Mouse (Mus musculus) limb, embryonic 12.5 days (tissue): ENCODE results near the gene Col18a1. TPM values are rescaled to one million over a fixed set of nuclear protein-coding genes. Genes with fewer than 3 reads are reported as not detected.
"Not testable (repeated sequence)": the region's sequence is repeated elsewhere in the genome, so short reads cannot be mapped to it uniquely, and the experiment has no call there.

Source experiments
- ATAC-seq: fragments of 200-750 bp; cut with Nextera tagmentation; 2 replicates; pipeline ENCODE4 v1.8.0; 2017; ENCODE audit warnings: low read depth, moderate TSS enrichment; ENCODE audit not compliant: insufficient number of reproducible peaks, insufficient read depth, low FRiP score, low TSS enrichment
- H3K27ac ChIP-seq: fragments of 300-500 bp; sonication (generic); 2 replicates; pipeline ENCODE4 v1.5.1; 2016; ENCODE audit warnings: mild to moderate bottlenecking, moderate library complexity
- H3K27me3 ChIP-seq: fragments of 300-500 bp; sonication (generic); 2 replicates; pipeline ENCODE4 v1.6.1; 2016; ENCODE audit warnings: mild to moderate bottlenecking, moderate library complexity
- H3K36me3 ChIP-seq: fragments of 300-500 bp; sonication (generic); 2 replicates; pipeline ENCODE4 v1.6.1; 2016; ENCODE audit warnings: mild to moderate bottlenecking, moderate library complexity
- H3K4me1 ChIP-seq: fragments of 300-500 bp; sonication (generic); replicated peaks from 2 replicates; pipeline ENCODE4 v1.6.1; 2016
- H3K4me2 ChIP-seq: fragments of 300-500 bp; sonication (generic); 2 replicates; pipeline ENCODE4 v1.6.1; 2016; ENCODE audit warnings: mild to moderate bottlenecking, moderate library complexity
- H3K4me3 ChIP-seq: fragments of 300-500 bp; sonication (generic); replicated peaks from 2 replicates; pipeline ENCODE4 v1.5.1; 2016; ENCODE audit warnings: mild to moderate bottlenecking
- H3K9ac ChIP-seq: fragments of 300-500 bp; sonication (generic); replicated peaks from 2 replicates; pipeline ENCODE4 v1.6.1; 2016; ENCODE audit warnings: mild to moderate bottlenecking, moderate library complexity
- H3K9me3 ChIP-seq: fragments of 300-500 bp; sonication (generic); 2 replicates; pipeline ENCODE4 v1.6.1; 2016; ENCODE audit warnings: mild to moderate bottlenecking, moderate library complexity
- WGBS: fragments of 180-500 bp; shearing (Covaris S2); methylation state at CpG from one replicate; pipeline ENCODE4 v1.1.7; 2016; 5-methylcytosine and 5-hydroxymethylcytosine counted together
- polyA plus RNA-seq: library from polyadenylated mRNA; unstranded; fragments of >200 nt; fragmentation: Nextera tagmentation; extraction: Ambion mirVana; gene quantifications from 2 replicates; pipeline ENCODE4 v1.2.1, GENCODE M21; 2016

Gene Col18a1
- polyA plus RNA-seq, 1 experiment from 2014 or later, result 104 TPM

GRCm38 (mm10) chr10:77134807-77135152 is 31.6 kb downstream of the Col18a1 start:
- 76% methylated on average over 6 of the region's 6 CpGs for WGBS
- H3K4me2 ChIP-seq, ATAC-seq, H3K9ac ChIP-seq, H3K4me3 ChIP-seq, H3K27ac ChIP-seq, H3K36me3 ChIP-seq, H3K27me3 ChIP-seq, H3K9me3 ChIP-seq: not testable (repeated sequence)
- H3K4me1 ChIP-seq, result peaks cover 45% of the 10 kb centered on the region

- Histone ChIP-seq H3K9me3 (no peaks in the 10 kb centered on the region), H3K27me3 (no peaks in the 10 kb centered on the region), H3K4me3 (no peak overlapping the region), H3K36me3 (no peaks in the 10 kb centered on the region; the same call in 1 of the 2 replicates), H3K27ac (0 out of 2 replicates have a peak overlapping the region, but pooled peaks have one; percentile 36), H3K9ac (no peak overlapping the region), H3K4me1 (peaks cover 47% of the 10 kb centered on the region), H3K4me2 (no peak overlapping the region)
- 61% methylated on average over 13 of the region's 13 CpGs for WGBS
- no peak for ATAC-seq
These were observed 32.2 kb downstream of the Col18a1 start for GRCm38 (mm10) chr10:77133951-77134806.

GRCm38 (mm10) chr10:77132118-77132517 is 34.2 kb downstream of the Col18a1 start:
- Histone ChIP-seq H3K4me3 (no peak overlapping the region), H3K27me3 (no peaks in the 10 kb centered on the region), H3K4me2 (peak overlapping the region; percentile 26), H3K36me3 (no peaks in the 10 kb centered on the region; the same call in 1 of the 2 replicates), H3K4me1 (peaks cover 48% of the 10 kb centered on the region), H3K27ac (peak overlapping the region; percentile 84), H3K9ac (no peak overlapping the region; the same call in 1 of the 2 replicates), H3K9me3 (no peaks in the 10 kb centered on the region)
- WGBS, result 15% methylated on average over 11 of the region's 11 CpGs
- ATAC-seq, result no peak

GRCm38 (mm10) chr10:77131536-77131935 is 34.8 kb downstream of the Col18a1 start:
- no peak for ATAC-seq
- peak overlapping the region; percentile 84 for H3K27ac ChIP-seq
- H3K9me3 ChIP-seq, result no peaks in the 10 kb centered on the region
- H3K4me3 ChIP-seq, result no peak overlapping the region
- WGBS, result 26% methylated on average over 6 of the region's 6 CpGs
- H3K27me3 ChIP-seq, result no peaks in the 10 kb centered on the region
- no peak overlapping the region for H3K9ac ChIP-seq
- H3K36me3 ChIP-seq, result no peaks in the 10 kb centered on the region; the same call in 1 of the 2 replicates
- H3K4me2 ChIP-seq, result no peak overlapping the region
- H3K4me1 ChIP-seq, result peaks cover 48% of the 10 kb centered on the region

- H3K9ac ChIP-seq, result no peak overlapping the region
- no peaks in the 10 kb centered on the region for H3K9me3 ChIP-seq
- H3K4me1 ChIP-seq, result peaks cover 48% of the 10 kb centered on the region
- peak overlapping the region; percentile 84; the same call in 1 of the 2 replicates for H3K27ac ChIP-seq
- ATAC-seq, result peak; percentile 33; the same call in 1 of the 2 replicates
- H3K27me3 ChIP-seq, result no peaks in the 10 kb centered on the region
- no peaks in the 10 kb centered on the region for H3K36me3 ChIP-seq
- no peak overlapping the region for H3K4me2 ChIP-seq
- no peak overlapping the region for H3K4me3 ChIP-seq
- 43% methylated on average over 13 of the region's 13 CpGs for whole genome bisulfite sequencing
These were observed 35.6 kb downstream of the Col18a1 start for GRCm38 (mm10) chr10:77130561-77131240.

GRCm38 (mm10) chr10:77129637-77130410 is 36.5 kb downstream of the Col18a1 start:
- Histone ChIP-seq H3K27me3 (no peaks in the 10 kb centered on the region), H3K4me1 (peaks cover 48% of the 10 kb centered on the region), H3K9me3 (no peaks in the 10 kb centered on the region), H3K4me3 (no peak overlapping the region), H3K36me3 (no peaks in the 10 kb centered on the region), H3K27ac (no peak overlapping the region), H3K4me2 (no peak overlapping the region), H3K9ac (no peak overlapping the region)
- no peak for ATAC-seq
- 68% methylated on average over 6 of the region's 6 CpGs for WGBS

GRCm38 (mm10) chr10:77127926-77128325 is 38.4 kb downstream of the Col18a1 start:
- Histone ChIP-seq H3K36me3 (no peaks in the 10 kb centered on the region), H3K27me3 (no peaks in the 10 kb centered on the region), H3K9me3 (no peaks in the 10 kb centered on the region), H3K9ac (no peak overlapping the region), H3K4me2 (no peak overlapping the region), H3K4me3 (no peak overlapping the region), H3K4me1 (peaks cover 37% of the 10 kb centered on the region), H3K27ac (no peak overlapping the region)
- ATAC-seq, result no peak
- 46% methylated on average over 2 of the region's 2 CpGs for WGBS

GRCm38 (mm10) chr10:77126590-77126989 is 39.8 kb downstream of the Col18a1 start:
- no peak overlapping the region for H3K4me2 ChIP-seq
- H3K4me1 ChIP-seq, result peaks cover 25% of the 10 kb centered on the region
- H3K27ac ChIP-seq, result no peak overlapping the region
- no peaks in the 10 kb centered on the region for H3K9me3 ChIP-seq
- H3K4me3 ChIP-seq, result no peak overlapping the region
- no peak for ATAC-seq
- WGBS, result 92% methylated on average over 2 of the region's 2 CpGs
- no peaks in the 10 kb centered on the region for H3K27me3 ChIP-seq
- H3K9ac ChIP-seq, result no peak overlapping the region
- no peaks in the 10 kb centered on the region for H3K36me3 ChIP-seq

- Histone ChIP-seq H3K9ac (no peak overlapping the region), H3K36me3 (no peaks in the 10 kb centered on the region; the same call in 1 of the 2 replicates), H3K4me2 (no peak overlapping the region), H3K27me3 (no peaks in the 10 kb centered on the region), H3K4me1 (peaks cover 15% of the 10 kb centered on the region), H3K27ac (no peak overlapping the region), H3K9me3 (no peaks in the 10 kb centered on the region), H3K4me3 (no peak overlapping the region)
- WGBS, result 81% methylated on average over 18 of the region's 18 CpGs
- ATAC-seq, result no peak
These were observed 41.1 kb downstream of the Col18a1 start for GRCm38 (mm10) chr10:77125078-77125731.

- 90% methylated on average over 8 of the region's 8 CpGs for WGBS
- no peaks in the 10 kb centered on the region; the same call in 1 of the 2 replicates for H3K36me3 ChIP-seq
- no peak overlapping the region for H3K4me2 ChIP-seq
- no peak overlapping the region for H3K27ac ChIP-seq
- H3K27me3 ChIP-seq, result no peaks in the 10 kb centered on the region
- H3K9me3 ChIP-seq, result no peaks in the 10 kb centered on the region
- no peak overlapping the region for H3K9ac ChIP-seq
- no peak overlapping the region for H3K4me3 ChIP-seq
- H3K4me1 ChIP-seq, result peaks cover 9% of the 10 kb centered on the region
- ATAC-seq, result no peak
These were observed 42.4 kb downstream of the Col18a1 start for GRCm38 (mm10) chr10:77123953-77124352.
